Mouse (Mus musculus): ENCODE measurements around the gene Grk1.

DNA sequence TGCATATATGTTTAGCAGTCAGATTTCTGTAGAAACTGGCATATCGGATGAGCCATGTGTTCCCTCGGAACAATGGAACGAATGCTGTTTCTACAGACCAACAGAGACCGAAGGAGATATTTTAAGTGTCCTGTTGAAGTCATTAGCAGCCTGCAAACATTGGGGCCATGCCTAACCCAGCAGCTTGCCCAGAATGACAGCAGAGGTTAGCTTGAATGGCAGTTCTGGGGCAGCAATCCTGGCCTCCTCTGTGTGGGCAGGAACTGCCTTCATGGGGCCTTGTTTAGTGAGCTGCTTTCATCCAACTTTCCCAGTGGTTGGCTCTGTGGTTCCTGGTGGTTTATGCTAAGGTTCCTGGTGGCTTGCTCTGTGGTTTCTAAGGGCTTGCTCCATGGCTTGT, 54.5 kb downstream of the Grk1 start:
- TF ChIP-seq GATA1 (IDR thresholded peaks at IDR 0.05; ENCODE audit: low read depth, low read length) (no peak), CTCF (IDR thresholded peaks at IDR 0.05 in 2 of 3, conservative IDR thresholded peaks at IDR 0.05 in 1 of 3; ENCODE audit: control insufficient read depth in 1 of 3, insufficient read depth in 1 of 3, low read depth in 2 of 3, low read length in 3 of 3, poor library complexity in 1 of 3, severe bottlenecking in 1 of 3) (no peak), MAZ (IDR thresholded peaks at IDR 0.05; ENCODE audit: low read depth, low read length) (no peak), EP300 (IDR thresholded peaks at IDR 0.05; ENCODE audit: low read depth in 1 of 2, low read length in 2 of 2) (no peak)
